Mouse (Mus musculus): ENCODE measurements around the gene Pik3c2g. TPM values are rescaled to one million over a fixed set of nuclear protein-coding genes. Genes with fewer than 3 reads are reported as not detected.

The Pik3c2g gene
- polyA plus RNA-seq, 1 experiment from 2014 or later = 0.34 TPM

DNA sequence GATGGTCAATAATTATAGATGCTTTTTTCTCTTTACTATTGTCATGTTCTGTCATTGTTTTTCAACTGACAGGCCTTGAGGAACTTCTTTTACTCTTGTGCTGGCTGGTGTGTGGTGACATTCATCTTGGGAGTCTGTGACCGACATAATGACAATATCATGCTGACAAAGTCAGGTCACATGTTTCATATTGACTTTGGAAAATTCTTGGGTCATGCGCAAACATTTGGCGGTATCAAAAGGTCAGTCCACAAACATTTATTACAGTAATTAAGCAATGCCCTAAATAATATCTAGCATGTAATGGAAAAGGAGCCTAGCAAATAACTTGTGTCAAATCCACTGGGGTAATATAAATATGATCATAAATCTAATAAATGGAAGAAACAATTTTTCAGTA is 273.1 kb downstream of the Pik3c2g start:
- Histone ChIP-seq H3K9ac (no peak overlapping the region), H3K4me2 (no peak overlapping the region), H3K4me1 (no peaks in the 10 kb centered on the region), H3K9me3 (no peaks in the 10 kb centered on the region), H3K27ac (no peak overlapping the region), H3K27me3 (replicated peaks) (no peaks in the 10 kb centered on the region), H3K4me3 (no peak overlapping the region), H3K36me3 (replicated peaks) (no peaks in the 10 kb centered on the region)
- no peak for ATAC-seq (replicated peaks)
- 92% methylated on average over 3 of the region's 3 CpGs for WGBS

- Histone ChIP-seq H3K4me2 (no peak overlapping the region), H3K27me3 (replicated peaks) (no peaks in the 10 kb centered on the region), H3K4me1 (no peaks in the 10 kb centered on the region), H3K36me3 (replicated peaks) (no peaks in the 10 kb centered on the region), H3K4me3 (no peak overlapping the region), H3K9ac (no peak overlapping the region), H3K27ac (no peak overlapping the region), H3K9me3 (no peaks in the 10 kb centered on the region)
- WGBS = 82% methylated on average over 2 of the region's 2 CpGs
- no peak for ATAC-seq (replicated peaks)
These were observed 274.5 kb downstream of the Pik3c2g start for GRCm38 (mm10) chr6:139861534-139861933.

DNA sequence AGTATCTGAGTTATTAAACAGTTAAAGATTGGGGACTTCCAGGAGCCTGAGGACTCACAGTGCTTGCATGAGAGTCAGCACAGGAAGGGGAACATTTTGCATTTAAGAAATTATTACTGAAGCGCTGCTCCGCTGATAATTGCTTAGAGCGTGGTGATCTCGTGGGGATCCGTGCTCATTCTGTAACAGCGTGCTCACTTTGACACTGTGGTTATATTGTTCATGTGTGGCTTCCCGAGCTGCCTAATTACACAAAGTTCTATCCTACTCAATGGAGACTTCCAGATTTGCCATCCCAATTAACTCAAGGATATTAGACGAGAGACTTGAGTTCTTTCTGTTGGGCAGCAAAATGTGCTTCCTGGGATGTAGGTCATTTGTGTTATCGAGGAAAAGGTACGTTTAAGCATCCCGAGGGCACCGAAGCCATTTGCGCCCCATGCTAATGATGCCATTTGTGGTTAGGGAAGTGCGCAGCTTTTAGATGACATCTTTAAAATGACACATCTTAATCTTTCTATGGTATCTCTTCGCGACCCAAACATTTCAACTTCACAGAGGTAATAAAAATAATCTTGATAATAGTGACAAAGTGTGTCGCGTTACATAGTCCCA is 278.1 kb downstream of the Pik3c2g start:
- Histone ChIP-seq H3K4me3 (no peak overlapping the region), H3K9ac (no peak overlapping the region), H3K27me3 (replicated peaks) (no peaks in the 10 kb centered on the region), H3K27ac (no peak overlapping the region), H3K9me3 (no peaks in the 10 kb centered on the region), H3K4me2 (no peak overlapping the region), H3K4me1 (no peaks in the 10 kb centered on the region), H3K36me3 (replicated peaks) (no peaks in the 10 kb centered on the region)
- WGBS = 79% methylated on average over 18 of the region's 18 CpGs
- ATAC-seq (replicated peaks) = no peak

GRCm38 (mm10) chr6:139874418-139875176 is 287.6 kb downstream of the Pik3c2g start:
- 50% methylated on average over 3 of the region's 3 CpGs for WGBS
- no peak overlapping the region for H3K27ac ChIP-seq
- H3K36me3 ChIP-seq (replicated peaks) = no peaks in the 10 kb centered on the region
- H3K4me3 ChIP-seq = no peak overlapping the region
- H3K27me3 ChIP-seq (replicated peaks) = no peaks in the 10 kb centered on the region
- H3K4me2 ChIP-seq = no peak overlapping the region
- H3K4me1 ChIP-seq = no peaks in the 10 kb centered on the region
- ATAC-seq (replicated peaks) = no peak
- H3K9me3 ChIP-seq = no peaks in the 10 kb centered on the region
- no peak overlapping the region for H3K9ac ChIP-seq

DNA sequence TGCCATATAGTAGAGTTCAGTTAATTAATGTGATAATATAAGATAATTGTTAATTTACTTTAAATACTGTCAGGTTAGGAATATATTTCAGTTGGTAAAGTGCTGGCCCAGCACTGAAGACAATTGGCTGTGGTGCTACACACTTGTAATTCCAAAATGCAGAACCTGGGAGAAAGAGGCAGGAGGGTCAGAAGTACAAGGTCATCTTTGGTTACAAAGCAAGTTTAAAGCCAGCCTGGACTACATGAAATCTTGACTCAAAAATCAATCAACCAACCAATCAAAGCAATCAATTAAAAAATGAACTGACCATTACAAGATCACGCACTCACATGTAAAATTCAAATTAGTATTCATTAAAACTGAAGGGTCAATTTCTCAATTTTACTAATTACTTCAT is 289.7 kb downstream of the Pik3c2g start:
- Histone ChIP-seq H3K9ac (no peak overlapping the region), H3K4me1 (no peaks in the 10 kb centered on the region), H3K4me3 (no peak overlapping the region), H3K4me2 (no peak overlapping the region), H3K36me3 (replicated peaks) (no peaks in the 10 kb centered on the region), H3K9me3 (no peaks in the 10 kb centered on the region), H3K27me3 (replicated peaks) (no peaks in the 10 kb centered on the region), H3K27ac (no peak overlapping the region)
- no peak for ATAC-seq (replicated peaks)
- WGBS = 95% methylated on average over 1 of the region's 1 CpGs

DNA sequence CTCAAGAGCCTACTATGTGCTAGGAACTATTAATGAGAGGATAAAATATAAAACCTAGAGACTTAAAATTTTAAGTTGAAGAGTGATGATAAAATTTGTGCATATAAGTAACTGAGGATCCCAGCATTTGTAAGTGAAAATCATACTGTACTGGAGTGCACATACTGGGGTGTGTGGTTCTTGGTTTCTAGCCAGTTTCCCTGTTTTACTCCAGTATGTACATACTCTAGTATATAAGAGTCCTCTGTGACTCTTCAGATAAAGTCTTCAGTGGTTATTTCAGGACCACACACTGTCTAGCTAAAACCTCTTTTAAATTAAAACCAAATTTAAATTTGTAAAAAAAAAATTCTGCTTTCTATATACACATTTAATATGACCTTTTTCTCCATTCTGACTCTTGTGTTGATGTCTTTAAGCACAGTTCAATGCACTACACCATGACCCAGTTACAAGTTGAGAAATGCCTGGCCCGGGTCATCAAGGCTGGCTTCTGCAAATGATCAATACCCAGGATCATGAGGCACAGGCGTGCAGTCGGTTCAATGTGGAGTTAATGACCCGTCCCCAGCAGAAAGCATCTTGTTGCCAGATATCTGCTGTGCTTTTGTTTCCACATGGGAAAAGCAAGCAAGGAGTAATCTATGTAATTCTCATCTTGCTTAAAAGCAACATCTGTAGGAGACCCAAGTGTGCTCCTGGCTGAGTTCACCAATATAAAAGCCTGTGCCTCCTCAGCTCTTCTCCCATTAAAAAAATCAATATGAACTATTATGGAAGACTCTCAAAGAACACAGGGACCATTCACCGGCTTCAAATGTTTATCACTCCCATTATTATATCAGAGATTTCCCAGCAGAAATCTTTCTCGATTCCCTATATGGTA is 290.7 kb downstream of the Pik3c2g start:
- ATAC-seq (replicated peaks) = no peak
- no peak overlapping the region for H3K4me2 ChIP-seq
- H3K4me3 ChIP-seq = no peak overlapping the region
- no peak overlapping the region for H3K9ac ChIP-seq
- no peaks in the 10 kb centered on the region for H3K36me3 ChIP-seq (replicated peaks)
- no peaks in the 10 kb centered on the region for H3K9me3 ChIP-seq
- WGBS = 66% methylated on average over 6 of the region's 6 CpGs
- no peak overlapping the region for H3K27ac ChIP-seq
- no peaks in the 10 kb centered on the region for H3K27me3 ChIP-seq (replicated peaks)
- H3K4me1 ChIP-seq = no peaks in the 10 kb centered on the region

DNA sequence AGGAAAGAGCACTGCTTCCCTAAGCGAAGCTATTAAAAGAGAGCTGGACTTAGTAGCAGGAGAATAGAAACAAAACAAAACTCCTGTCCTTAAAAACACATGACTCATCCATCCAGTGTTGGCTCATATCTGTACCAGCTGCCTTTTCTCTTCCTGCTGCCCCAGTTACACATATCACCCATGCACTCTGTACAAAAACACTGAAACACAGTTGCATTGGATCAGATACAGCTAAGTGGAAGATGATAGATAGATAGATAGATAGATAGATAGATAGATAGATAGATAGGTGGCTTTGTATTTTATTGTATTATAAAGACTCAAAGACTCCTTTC is 291.3 kb downstream of the Pik3c2g start:
- no peak for ATAC-seq (replicated peaks)
- Histone ChIP-seq H3K36me3 (replicated peaks) (no peaks in the 10 kb centered on the region), H3K9ac (no peak overlapping the region), H3K27me3 (replicated peaks) (no peaks in the 10 kb centered on the region), H3K4me3 (no peak overlapping the region), H3K4me1 (no peaks in the 10 kb centered on the region), H3K27ac (no peak overlapping the region), H3K9me3 (no peaks in the 10 kb centered on the region), H3K4me2 (no peak overlapping the region)
- 80% methylated on average over 1 of the region's 1 CpGs for WGBS

DNA sequence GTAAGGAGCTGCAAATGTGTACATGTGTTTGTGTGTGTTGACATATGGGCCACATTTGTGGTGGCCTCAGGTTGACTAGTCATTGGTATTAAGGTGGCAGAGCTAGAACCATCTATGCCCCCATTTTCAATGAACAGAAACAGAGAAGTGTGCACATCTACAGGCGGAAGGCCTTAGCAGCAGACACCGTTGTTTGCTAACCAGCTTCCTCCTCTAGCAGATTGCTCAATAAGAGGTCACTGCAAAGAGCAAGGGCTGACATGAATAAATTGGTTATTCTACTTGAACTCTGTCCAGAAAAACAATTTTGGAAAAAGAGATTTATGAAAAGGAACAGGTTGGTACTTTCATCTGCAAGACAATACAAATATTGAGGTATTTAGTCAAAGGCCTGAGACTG is 295.1 kb downstream of the Pik3c2g start:
- Histone ChIP-seq H3K4me2 (no peak overlapping the region), H3K9me3 (no peaks in the 10 kb centered on the region), H3K4me3 (no peak overlapping the region), H3K36me3 (replicated peaks) (no peaks in the 10 kb centered on the region), H3K9ac (no peak overlapping the region), H3K27ac (no peak overlapping the region), H3K4me1 (0 out of 2 replicates have a peak, but pooled peaks cover under 1% of the 10 kb centered on the region), H3K27me3 (replicated peaks) (no peaks in the 10 kb centered on the region)
- 93% methylated on average over 2 of the region's 2 CpGs for WGBS
- ATAC-seq (replicated peaks) = no peak

DNA sequence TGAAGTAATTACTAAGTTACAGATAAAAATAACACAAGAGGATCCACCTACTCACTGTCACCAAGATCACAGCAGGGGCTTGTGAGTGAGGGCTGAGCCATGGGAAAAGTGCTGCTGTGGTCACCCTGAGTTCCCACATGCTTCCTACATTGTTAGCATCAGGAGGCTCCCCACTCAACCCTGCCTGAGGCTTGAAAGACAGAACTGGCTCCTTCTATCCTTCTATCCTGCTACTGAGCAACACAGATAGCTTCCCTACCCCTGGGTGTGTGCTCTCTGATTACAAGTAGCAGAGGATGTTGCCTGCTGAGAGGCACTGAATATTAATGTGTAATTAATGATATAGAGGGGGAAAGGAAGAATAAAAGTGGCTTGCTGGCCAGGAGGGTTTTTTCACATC is 300.2 kb downstream of the Pik3c2g start:
- no peak overlapping the region for H3K27ac ChIP-seq
- H3K9me3 ChIP-seq = no peaks in the 10 kb centered on the region
- H3K36me3 ChIP-seq (replicated peaks) = no peaks in the 10 kb centered on the region
- H3K27me3 ChIP-seq (replicated peaks) = no peaks in the 10 kb centered on the region
- peak; percentile 60; the same call in 1 of the 2 replicates for ATAC-seq (replicated peaks)
- no peak overlapping the region for H3K4me3 ChIP-seq
- H3K4me1 ChIP-seq = peaks cover 13% of the 10 kb centered on the region
- H3K4me2 ChIP-seq = no peak overlapping the region
- H3K9ac ChIP-seq = no peak overlapping the region

DNA sequence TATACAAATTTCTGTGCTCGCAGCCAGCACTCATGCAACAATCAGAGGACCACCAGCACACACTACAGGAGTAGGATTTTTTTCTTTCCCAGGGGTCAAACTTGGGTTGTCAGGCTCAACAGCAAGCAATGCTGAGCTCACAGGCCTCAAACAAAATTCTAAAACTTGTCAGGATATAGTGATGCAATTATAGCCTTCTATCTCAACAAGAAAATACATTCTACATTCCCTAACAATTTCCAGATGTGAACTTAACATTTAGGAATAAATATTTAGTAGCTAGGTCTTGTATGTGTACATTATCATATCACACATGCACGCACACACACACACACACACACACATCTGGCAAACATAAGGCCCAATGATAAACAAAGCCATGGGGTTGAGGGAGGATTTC is 308.6 kb downstream of the Pik3c2g start:
- H3K4me2 ChIP-seq = no peak overlapping the region
- no peak overlapping the region for H3K4me3 ChIP-seq
- H3K27me3 ChIP-seq (replicated peaks) = no peaks in the 10 kb centered on the region
- H3K9me3 ChIP-seq = no peaks in the 10 kb centered on the region
- H3K9ac ChIP-seq = no peak overlapping the region
- peaks cover 2% of the 10 kb centered on the region; the same call in 1 of the 2 replicates for H3K4me1 ChIP-seq
- no peaks in the 10 kb centered on the region for H3K36me3 ChIP-seq (replicated peaks)
- ATAC-seq (replicated peaks) = no peak
- WGBS = 69% methylated on average over 2 of the region's 2 CpGs
- no peak overlapping the region for H3K27ac ChIP-seq

DNA sequence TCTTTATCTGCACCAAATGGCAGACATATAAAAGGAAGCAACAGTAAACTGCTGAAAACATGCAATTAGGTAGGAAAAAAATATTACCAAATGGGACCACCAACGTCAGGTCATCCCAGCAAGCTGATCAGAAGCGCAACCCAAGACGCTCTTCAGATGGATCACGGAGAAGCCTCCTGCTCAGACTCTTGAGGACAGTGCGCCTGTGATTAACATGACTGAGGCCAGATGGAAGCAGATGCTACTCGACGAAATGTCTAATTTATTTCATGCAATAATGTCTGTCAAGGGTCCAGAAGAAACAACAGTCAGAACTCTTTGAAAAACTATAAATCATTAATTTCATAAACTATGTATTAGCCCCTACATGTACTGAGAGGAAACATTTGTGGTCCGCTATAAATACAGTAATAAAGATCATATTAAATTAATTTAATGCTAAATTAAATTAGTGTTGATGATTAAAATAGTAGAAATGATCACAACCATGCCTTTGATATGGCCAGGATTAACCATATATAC is 312.7 kb downstream of the Pik3c2g start:
- Histone ChIP-seq H3K27ac (no peak overlapping the region), H3K9ac (no peak overlapping the region), H3K36me3 (replicated peaks) (no peaks in the 10 kb centered on the region), H3K4me3 (no peak overlapping the region), H3K27me3 (replicated peaks) (no peaks in the 10 kb centered on the region), H3K4me2 (no peak overlapping the region), H3K9me3 (no peaks in the 10 kb centered on the region), H3K4me1 (no peaks in the 10 kb centered on the region)
- 88% methylated on average over 8 of the region's 8 CpGs for WGBS
- no peak for ATAC-seq (replicated peaks)

DNA sequence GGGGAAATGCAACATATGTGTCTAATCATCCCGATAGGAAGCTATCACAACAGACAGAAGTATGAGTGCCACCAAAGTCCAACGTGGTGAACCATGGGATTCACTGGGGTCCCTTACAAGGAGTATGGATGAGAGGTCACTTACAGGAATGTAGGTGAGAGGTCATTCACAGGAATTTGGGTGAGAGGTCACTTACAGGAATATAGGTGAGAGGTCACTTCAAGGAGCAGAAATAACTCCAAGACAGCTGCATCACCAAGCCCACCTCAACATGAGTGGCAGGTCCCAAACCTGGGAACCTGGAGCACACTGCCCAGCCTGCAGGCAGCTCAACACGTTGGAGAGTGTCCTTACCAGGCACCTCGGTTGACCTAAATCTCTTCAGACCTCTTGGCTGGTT is 314.8 kb downstream of the Pik3c2g start:
- H3K4me2 ChIP-seq = no peak overlapping the region
- no peaks in the 10 kb centered on the region for H3K27me3 ChIP-seq (replicated peaks)
- H3K4me3 ChIP-seq = no peak overlapping the region
- H3K36me3 ChIP-seq (replicated peaks) = no peaks in the 10 kb centered on the region
- no peak overlapping the region for H3K27ac ChIP-seq
- H3K4me1 ChIP-seq = no peaks in the 10 kb centered on the region
- 77% methylated on average over 4 of the region's 4 CpGs for WGBS
- ATAC-seq (replicated peaks) = no peak
- no peaks in the 10 kb centered on the region for H3K9me3 ChIP-seq
- H3K9ac ChIP-seq = no peak overlapping the region
